Mouse (Mus musculus): ENCODE measurements around the gene Prr14l. TPM values are rescaled to one million over a fixed set of nuclear protein-coding genes. Genes with fewer than 3 reads are reported as not detected.
A peak's percentile ranks its signal among the peaks of the same experiment; 100 is the strongest.
"Not testable (repeated sequence)": the region's sequence is repeated elsewhere in the genome, so short reads cannot be mapped to it uniquely, and the experiment has no call there.

Gene Prr14l
- polyA plus RNA-seq, 1 experiment from 2014 or later = 16.2 TPM

DNA sequence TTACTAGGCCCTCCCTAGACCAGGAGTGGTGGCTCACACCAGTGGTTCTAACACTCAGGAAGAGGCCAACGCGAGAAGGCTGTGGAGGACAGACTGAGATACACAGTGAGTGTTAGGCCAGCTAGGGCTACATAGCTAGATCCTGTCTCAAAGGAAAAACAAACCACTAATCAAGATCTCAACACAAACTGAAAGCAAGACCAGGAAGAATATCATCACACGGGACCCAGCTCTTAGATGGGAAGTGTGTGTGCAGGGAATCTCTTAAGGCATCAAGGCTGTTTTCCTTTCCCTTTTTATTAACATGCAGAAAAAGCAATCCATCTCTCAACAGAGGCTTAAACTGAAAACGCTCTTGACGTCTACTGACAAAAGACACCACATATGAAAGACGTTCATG, 2.0 kb downstream of the Prr14l start:
- 0 out of 2 replicates have a peak overlapping the region, but pooled peaks have one; percentile 10 for H3K9ac ChIP-seq
- no peak overlapping the region for H3K4me3 ChIP-seq

GRCm38 (mm10) chr5:32849580-32849979, 4.5 kb downstream of the Prr14l start:
- H3K27me3 ChIP-seq; H3K9ac ChIP-seq; H3K4me3 ChIP-seq; H3K27ac ChIP-seq; H3K4me2 ChIP-seq (replicated peaks); H3K9me3 ChIP-seq; ATAC-seq (ENCODE audit: insufficient number of reproducible peaks, insufficient read depth, low FRiP score, low TSS enrichment): not testable (repeated sequence)
- Histone ChIP-seq H3K36me3 (peaks cover 26% of the 10 kb centered on the region), H3K4me1 (peaks cover 14% of the 10 kb centered on the region)
- 93% methylated on average over 3 of the region's 3 CpGs for WGBS

More for the DNA sequence above, 2.0 kb downstream of the Prr14l start:
- no peak for ATAC-seq (ENCODE audit: insufficient number of reproducible peaks, insufficient read depth, low FRiP score, low TSS enrichment)
- Histone ChIP-seq H3K4me2 (replicated peaks) (peak overlapping the region; percentile 58; the same call in 1 of the 2 replicates), H3K27me3 (no peaks in the 10 kb centered on the region), H3K4me1 (peaks cover 14% of the 10 kb centered on the region), H3K36me3 (peaks cover 6% of the 10 kb centered on the region; the same call in 1 of the 2 replicates), H3K9me3 (no peaks in the 10 kb centered on the region), H3K27ac (no peak overlapping the region)
- 63% methylated on average over 6 of the region's 6 CpGs for WGBS

DNA sequence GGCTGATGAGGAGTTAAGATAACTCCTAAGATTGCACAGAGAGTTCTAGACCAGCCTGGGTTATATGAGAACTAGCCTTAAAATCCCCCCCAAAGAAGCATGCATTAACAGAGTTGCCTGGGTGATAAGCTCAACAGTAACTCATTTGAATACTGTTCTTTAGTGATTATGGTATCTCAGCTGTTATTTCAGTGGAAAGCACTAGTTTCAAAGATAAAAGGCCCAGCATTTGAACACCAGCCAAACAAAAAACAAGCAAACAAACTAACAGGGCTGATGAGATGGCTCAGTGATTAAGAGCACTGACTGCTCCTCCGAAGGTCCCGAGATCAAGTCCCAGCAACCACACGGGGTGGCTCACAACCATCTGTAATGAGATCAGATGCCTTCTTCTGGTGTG, 4.9 kb downstream of the Prr14l start:
- no peak for ATAC-seq (ENCODE audit: insufficient number of reproducible peaks, insufficient read depth, low FRiP score, low TSS enrichment)
- Histone ChIP-seq H3K4me3 (no peak overlapping the region), H3K27me3 (no peaks in the 10 kb centered on the region), H3K9ac (no peak overlapping the region), H3K9me3 (no peaks in the 10 kb centered on the region), H3K27ac (no peak overlapping the region), H3K4me1 (peaks cover 14% of the 10 kb centered on the region), H3K4me2 (replicated peaks) (no peak overlapping the region), H3K36me3 (peaks cover 30% of the 10 kb centered on the region)
- 91% methylated on average over 3 of the region's 3 CpGs for WGBS

GRCm38 (mm10) chr5:32840029-32840428, 14.0 kb downstream of the Prr14l start:
- H3K36me3 ChIP-seq = peaks cover 84% of the 10 kb centered on the region
- H3K4me3 ChIP-seq = no peak overlapping the region
- 97% methylated on average over 2 of the region's 2 CpGs for WGBS
- no peaks in the 10 kb centered on the region for H3K4me1 ChIP-seq
- no peak overlapping the region for H3K4me2 ChIP-seq (replicated peaks)
- H3K27ac ChIP-seq = no peak overlapping the region
- H3K9me3 ChIP-seq = no peaks in the 10 kb centered on the region
- ATAC-seq (ENCODE audit: insufficient number of reproducible peaks, insufficient read depth, low FRiP score, low TSS enrichment) = no peak
- H3K9ac ChIP-seq = no peak overlapping the region
- H3K27me3 ChIP-seq = no peaks in the 10 kb centered on the region

GRCm38 (mm10) chr5:32836976-32837375, 17.1 kb downstream of the Prr14l start:
- 93% methylated on average over 5 of the region's 5 CpGs for WGBS
- no peak overlapping the region for H3K9ac ChIP-seq
- no peaks in the 10 kb centered on the region for H3K9me3 ChIP-seq
- no peaks in the 10 kb centered on the region for H3K27me3 ChIP-seq
- ATAC-seq (ENCODE audit: insufficient number of reproducible peaks, insufficient read depth, low FRiP score, low TSS enrichment) = no peak
- H3K4me3 ChIP-seq = no peak overlapping the region
- H3K36me3 ChIP-seq = peaks cover 80% of the 10 kb centered on the region
- no peaks in the 10 kb centered on the region for H3K4me1 ChIP-seq
- H3K4me2 ChIP-seq (replicated peaks) = no peak overlapping the region
- H3K27ac ChIP-seq = no peak overlapping the region

DNA sequence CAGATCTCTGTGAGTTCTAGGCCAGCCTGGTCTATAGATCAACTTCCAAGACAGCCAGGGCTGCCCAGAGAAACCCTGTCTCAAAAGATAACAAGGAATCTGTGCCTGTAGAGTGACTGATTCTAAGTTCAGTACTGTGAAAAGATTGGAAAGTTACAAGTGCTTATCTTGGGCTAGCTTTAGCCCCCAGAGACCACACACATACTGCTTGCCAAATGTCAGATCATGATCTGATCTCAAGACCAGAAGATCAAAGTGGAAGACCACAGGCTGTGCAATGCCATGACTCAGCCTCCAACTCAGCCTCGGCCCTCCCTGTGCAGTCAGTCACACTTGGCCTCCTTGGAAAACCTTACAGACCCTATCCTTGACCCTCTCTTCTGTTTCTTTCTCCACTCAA, 19.6 kb downstream of the Prr14l start:
- H3K9me3 ChIP-seq = no peaks in the 10 kb centered on the region
- 100% methylated on average over 1 of the region's 1 CpGs for WGBS
- no peaks in the 10 kb centered on the region for H3K27me3 ChIP-seq
- ATAC-seq (ENCODE audit: insufficient number of reproducible peaks, insufficient read depth, low FRiP score, low TSS enrichment) = no peak
- peaks cover 78% of the 10 kb centered on the region for H3K36me3 ChIP-seq
- no peak overlapping the region for H3K27ac ChIP-seq
- no peak overlapping the region for H3K4me2 ChIP-seq (replicated peaks)
- H3K9ac ChIP-seq = no peak overlapping the region
- H3K4me3 ChIP-seq = no peak overlapping the region
- H3K4me1 ChIP-seq = no peaks in the 10 kb centered on the region

DNA sequence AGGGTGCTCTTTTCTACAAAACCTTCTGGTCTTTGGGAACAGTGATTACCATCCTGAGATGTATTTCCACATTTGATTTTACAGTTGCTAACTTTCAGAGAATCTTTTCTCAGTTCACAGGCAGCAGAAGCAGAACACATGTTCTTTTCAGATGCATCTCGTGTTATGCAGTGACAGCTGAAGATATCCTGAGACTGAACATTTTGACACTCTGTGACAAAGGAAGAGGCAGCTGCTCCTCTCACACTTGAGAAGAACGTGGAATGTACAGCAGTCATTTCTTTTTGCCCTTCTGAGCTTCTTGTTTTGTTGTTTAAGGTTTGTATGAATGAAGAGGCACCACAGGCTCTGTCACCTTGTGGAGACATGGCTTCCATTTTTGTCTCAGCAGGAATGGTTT, 24.0 kb downstream of the Prr14l start:
- H3K9me3 ChIP-seq = no peaks in the 10 kb centered on the region
- no peak for ATAC-seq (ENCODE audit: insufficient number of reproducible peaks, insufficient read depth, low FRiP score, low TSS enrichment)
- no peaks in the 10 kb centered on the region for H3K4me1 ChIP-seq
- H3K27ac ChIP-seq = no peak overlapping the region
- no peak overlapping the region for H3K9ac ChIP-seq
- WGBS = 91% methylated on average over 2 of the region's 2 CpGs
- H3K27me3 ChIP-seq = no peaks in the 10 kb centered on the region
- H3K4me3 ChIP-seq = no peak overlapping the region
- H3K36me3 ChIP-seq = peaks cover 86% of the 10 kb centered on the region
- no peak overlapping the region for H3K4me2 ChIP-seq (replicated peaks)

- not testable (repeated sequence) for ATAC-seq (ENCODE audit: insufficient number of reproducible peaks, insufficient read depth, low FRiP score, low TSS enrichment); H3K9me3 ChIP-seq; H3K27me3 ChIP-seq; H3K4me2 ChIP-seq (replicated peaks); H3K27ac ChIP-seq; H3K4me3 ChIP-seq; H3K4me1 ChIP-seq; H3K9ac ChIP-seq
- H3K36me3 ChIP-seq = peaks cover 73% of the 10 kb centered on the region
- 89% methylated on average over 1 of the region's 1 CpGs for WGBS
Measured at GRCm38 (mm10) chr5:32828766-32829165, 25.3 kb downstream of the Prr14l start.

GRCm38 (mm10) chr5:32827009-32827408, 27.0 kb downstream of the Prr14l start, which contains the start of gene Gm20671:
Gene Gm20671 (minus strand): TSS chr5:32827109.
- no peak within 1 kb of the TSS for H3K4me3 ChIP-seq
- ATAC-seq (ENCODE audit: insufficient number of reproducible peaks, insufficient read depth, low FRiP score, low TSS enrichment) = no peak
- H3K27ac ChIP-seq = no peak within 1 kb of the TSS
- H3K9me3 ChIP-seq = no peaks in the 10 kb centered on the region
- H3K4me2 ChIP-seq (replicated peaks) = no peak within 1 kb of the TSS
- no peaks in the 10 kb centered on the region for H3K27me3 ChIP-seq
- H3K36me3 ChIP-seq = peaks cover 69% of the 10 kb centered on the region
- whole genome bisulfite sequencing = 94% methylated on average over 7 of the region's 7 CpGs
- H3K9ac ChIP-seq = no peak within 1 kb of the TSS
- no peaks in the 10 kb centered on the region for H3K4me1 ChIP-seq

GRCm38 (mm10) chr5:32820471-32820870, 33.6 kb downstream of the Prr14l start:
- no peak for ATAC-seq (ENCODE audit: insufficient number of reproducible peaks, insufficient read depth, low FRiP score, low TSS enrichment)
- Histone ChIP-seq H3K27ac (no peak overlapping the region), H3K4me2 (replicated peaks) (no peak overlapping the region), H3K4me3 (no peak overlapping the region), H3K9me3 (no peaks in the 10 kb centered on the region), H3K4me1 (no peaks in the 10 kb centered on the region), H3K36me3 (peaks cover 61% of the 10 kb centered on the region), H3K27me3 (no peaks in the 10 kb centered on the region), H3K9ac (no peak overlapping the region)
- WGBS = 90% methylated on average over 8 of the region's 8 CpGs

DNA sequence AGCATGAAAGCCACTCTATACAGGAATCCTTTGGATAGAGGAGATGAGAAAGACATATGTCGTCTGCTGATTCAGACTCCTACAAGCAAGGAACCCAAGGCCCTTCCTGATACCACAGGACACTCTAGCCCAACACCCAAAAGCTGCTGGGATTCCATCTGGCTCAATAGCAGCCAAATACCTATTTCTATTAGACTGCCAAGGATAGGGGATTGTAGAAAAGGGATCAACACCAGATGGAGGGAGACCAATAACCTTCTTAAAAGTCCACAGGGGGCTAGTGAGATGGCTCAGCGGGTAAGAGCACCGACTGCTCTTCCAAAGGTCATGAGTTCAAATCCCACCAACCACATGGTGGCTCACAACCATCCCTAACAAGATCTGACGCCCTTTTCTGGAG, 38.7 kb downstream of the Prr14l start:
- Histone ChIP-seq H3K27ac (no peak overlapping the region), H3K9ac (no peak overlapping the region), H3K4me3 (no peak overlapping the region), H3K4me1 (no peaks in the 10 kb centered on the region), H3K27me3 (no peaks in the 10 kb centered on the region), H3K36me3 (peaks cover 57% of the 10 kb centered on the region), H3K9me3 (no peaks in the 10 kb centered on the region), H3K4me2 (replicated peaks) (no peak overlapping the region)
- no peak for ATAC-seq (ENCODE audit: insufficient number of reproducible peaks, insufficient read depth, low FRiP score, low TSS enrichment)
- 94% methylated on average over 4 of the region's 4 CpGs for WGBS

DNA sequence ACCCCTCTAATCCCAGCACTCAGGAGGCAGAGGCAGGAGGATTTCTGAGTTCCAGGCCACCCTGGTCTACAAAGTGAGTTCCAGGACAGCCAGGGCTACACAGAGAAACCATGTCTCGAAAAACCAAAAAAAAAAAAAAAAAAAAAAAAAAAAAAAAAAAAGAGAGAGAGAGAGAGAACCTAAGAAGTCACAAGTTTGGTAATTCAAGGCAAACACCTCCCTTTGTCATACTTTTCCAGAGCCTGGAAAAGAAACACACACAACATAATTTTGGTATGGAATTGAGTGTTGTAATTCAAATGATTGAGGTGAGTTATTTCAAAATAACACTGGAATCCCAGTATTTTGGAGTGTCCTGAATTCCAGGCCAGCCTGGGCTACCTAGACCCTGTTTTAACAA, 67.6 kb downstream of the Prr14l start:
- not testable (repeated sequence) for ATAC-seq (ENCODE audit: insufficient number of reproducible peaks, insufficient read depth, low FRiP score, low TSS enrichment); H3K4me2 ChIP-seq (replicated peaks); H3K4me1 ChIP-seq; H3K36me3 ChIP-seq; H3K9ac ChIP-seq; H3K9me3 ChIP-seq; H3K4me3 ChIP-seq; H3K27me3 ChIP-seq; H3K27ac ChIP-seq
- WGBS = 86% methylated on average over 1 of the region's 1 CpGs

Measured in embryonic facial prominence, embryonic 12.5 days (tissue).